Mouse (Mus musculus) lung, postnatal 36 days (tissue): ENCODE measurements at regions not wholly inside any gene's neighbourhood (a gene's known extent, or its start where the extent isn't known, plus 50 kb on each side); places are given as distances from the start of the nearest gene placed in this dataset.

ENCODE experiments used
- DNase-seq: peaks from one replicate; pipeline ENCODE4 v3.0.0; 2022; ENCODE audit warnings: mixed read lengths

GRCm38 (mm10) chr9:120867861-120868260 lies 61.2 kb upstream of the Ctnnb1 start:
- no peak for DNase-seq

GRCm38 (mm10) chr9:120868330-120868729 lies 60.7 kb upstream of the Ctnnb1 start:
- DNase-seq = no peak

- DNase-seq = no peak
Observed at GRCm38 (mm10) chr9:120869432-120870081, 59.5 kb upstream of the Ctnnb1 start.

GRCm38 (mm10) chr9:120873293-120873692 lies 55.7 kb upstream of the Ctnnb1 start:
- DNase-seq = no peak

- no peak for DNase-seq
Observed at GRCm38 (mm10) chr9:120874416-120874976, 54.5 kb upstream of the Ctnnb1 start.

- DNase-seq = no peak
Observed at GRCm38 (mm10) chr9:120877101-120877500, 51.9 kb upstream of the Ctnnb1 start.
